7 mouse cellular contexts compared by ENCODE assay signal in genomic region chr9:90113651-90114566, GRCm38 (mm10). TPM values are rescaled to one million over a fixed set of nuclear protein-coding genes. Genes with fewer than 3 reads are reported as not detected.
DNase-seq lines count a peak whose midpoint lies in the region; ATAC-seq lines count a peak whose summit lies in the region.

No protein-coding gene starts in this region.

- peak overlapping the region; percentile 72 for H3K4me2 ChIP-seq in embryonic facial prominence, embryonic 11.5 days (ENCODE audit: low read depth, low read length)
- H3K4me2 ChIP-seq in limb, embryonic 11.5 days (ENCODE audit: low read depth, severe bottlenecking), result peak overlapping the region; percentile 71
- H3K4me2 ChIP-seq in midbrain, embryonic 14.5 days (ENCODE audit: low read length), result peak overlapping the region; percentile 84

- peak overlapping the region; percentile 94 for H3K4me3 ChIP-seq in embryonic facial prominence, embryonic 11.5 days (ENCODE audit: low read depth, low read length)
- peak overlapping the region; percentile 82 for H3K4me3 ChIP-seq in limb, embryonic 11.5 days (ENCODE audit: low read depth, low read length)
- peak overlapping the region; percentile 88 for H3K4me3 ChIP-seq in midbrain, embryonic 14.5 days (replicated peaks; ENCODE audit: low read depth, low read length)

- peak overlapping the region; percentile 98 for H3K9ac ChIP-seq in embryonic facial prominence, embryonic 11.5 days (replicated peaks; ENCODE audit: low read length)
- H3K9ac ChIP-seq in limb, embryonic 11.5 days (ENCODE audit: low read length), result peak overlapping the region; percentile 99
- H3K9ac ChIP-seq in midbrain, embryonic 14.5 days (replicated peaks; ENCODE audit: low read length), result peak overlapping the region; percentile 98

- H3K27me3 ChIP-seq in embryonic facial prominence, embryonic 11.5 days (ENCODE audit: control insufficient read depth, insufficient read depth, low read length), result no peaks in the 10 kb centered on the region
- H3K27me3 ChIP-seq in limb, embryonic 11.5 days (ENCODE audit: control insufficient read depth, insufficient read depth, low read length), result no peaks in the 10 kb centered on the region
- H3K27me3 ChIP-seq in midbrain, embryonic 14.5 days (ENCODE audit: control insufficient read depth, insufficient read depth, low read length), result no peaks in the 10 kb centered on the region

- under 1% methylated on average over 82 of the region's 82 CpGs for WGBS in embryonic facial prominence, embryonic 11.5 days
- under 1% methylated on average over 78 of the region's 82 CpGs for WGBS in limb, embryonic 11.5 days
- under 1% methylated on average over 82 of the region's 82 CpGs for WGBS in midbrain, embryonic 14.5 days

- peak; percentile 74 for ATAC-seq in embryonic facial prominence, embryonic 11.5 days (replicated peaks; ENCODE audit: insufficient number of reproducible peaks, low FRiP score, low TSS enrichment, low read depth)
- ATAC-seq in granulocyte monocyte progenitor cell, adult 5-6 weeks (replicated peaks; ENCODE audit: poor library complexity, severe bottlenecking), result peak; percentile 74
- ATAC-seq in limb, embryonic 11.5 days (ENCODE audit: insufficient number of reproducible peaks, low FRiP score, low TSS enrichment, low read depth), result peak; percentile 63
- ATAC-seq in midbrain, embryonic 14.5 days (ENCODE audit: low FRiP score, low TSS enrichment), result peak; percentile 72

- no peaks in the 10 kb centered on the region for H3K9me3 ChIP-seq in embryonic facial prominence, embryonic 11.5 days (replicated peaks; ENCODE audit: control insufficient read depth, low read length)
- H3K9me3 ChIP-seq in limb, embryonic 11.5 days (ENCODE audit: control insufficient read depth, low read length), result no peaks in the 10 kb centered on the region
- H3K9me3 ChIP-seq in midbrain, embryonic 14.5 days (ENCODE audit: control insufficient read depth, low read length), result no peaks in the 10 kb centered on the region

- no peaks in the 10 kb centered on the region for H3K36me3 ChIP-seq in embryonic facial prominence, embryonic 11.5 days (replicated peaks; ENCODE audit: control insufficient read depth, insufficient read depth, low read depth, low read length)
- no peaks in the 10 kb centered on the region; the same call in 1 of the 2 replicates for H3K36me3 ChIP-seq in limb, embryonic 11.5 days (ENCODE audit: control insufficient read depth, insufficient read depth, low read length)
- peaks cover 3% of the 10 kb centered on the region; the same call in 1 of the 2 replicates for H3K36me3 ChIP-seq in midbrain, embryonic 14.5 days (ENCODE audit: control insufficient read depth, insufficient read depth, low read length)

- peak; percentile 93 for DNase-seq in adrenal gland, postnatal 14 days
- peak; percentile 88 for DNase-seq in embryonic facial prominence, embryonic 11.5 days (ENCODE audit: low spot score)
- peak; percentile 94 for DNase-seq in kidney, adult 18-20 months
- peak; percentile 90 for DNase-seq in limb, embryonic 11.5 days (ENCODE audit: low spot score)
- peak; percentile 93 for DNase-seq in midbrain, embryonic 14.5 days
- DNase-seq in spleen, adult 18-20 months, result peak; percentile 89

- no peaks in the 10 kb centered on the region for H3K4me1 ChIP-seq in embryonic facial prominence, embryonic 11.5 days (ENCODE audit: control insufficient read depth, insufficient read depth, low read length)
- no peaks in the 10 kb centered on the region for H3K4me1 ChIP-seq in limb, embryonic 11.5 days (ENCODE audit: control insufficient read depth, insufficient read depth, low read length)
- peaks cover 17% of the 10 kb centered on the region for H3K4me1 ChIP-seq in midbrain, embryonic 14.5 days (ENCODE audit: control insufficient read depth, insufficient read depth, low read length)

- H3K27ac ChIP-seq in embryonic facial prominence, embryonic 11.5 days (replicated peaks; ENCODE audit: low read depth, low read length), result peak overlapping the region; percentile 97
- H3K27ac ChIP-seq in limb, embryonic 11.5 days (replicated peaks; ENCODE audit: low read depth, low read length), result peak overlapping the region; percentile 95
- peak overlapping the region; percentile 99 for H3K27ac ChIP-seq in midbrain, embryonic 14.5 days (replicated peaks; ENCODE audit: low read depth, low read length)

RNA-seq across cellular contexts. Expression of gene Morf4l1, which starts 0.7 kb away (rescaled TPM):
- total RNA-seq in adrenal gland, postnatal 14 days (2021), result 268 and 288 TPM in 2 replicates
- polyA plus RNA-seq in embryonic facial prominence, embryonic 11.5 days (2014; fragmentation: Nextera tagmentation; extraction: Ambion mirVana), result 527 and 556 TPM in 2 replicates
- total RNA-seq in granulocyte monocyte progenitor cell, adult 5-6 weeks (2014; fragmentation: Nextera tagmentation), result 319 and 364 TPM in 2 replicates
- total RNA-seq in granulocyte monocyte progenitor cell, adult 5-6 weeks (2017), result 210 and 242 TPM in 2 replicates
- 470 and 473 TPM in 2 replicates for polyA plus RNA-seq in limb, embryonic 11.5 days (2014; fragmentation: Nextera tagmentation; extraction: Ambion mirVana)
- polyA plus RNA-seq in midbrain, embryonic 14.5 days (2014; fragmentation: Nextera tagmentation; extraction: Ambion mirVana), result 616 and 659 TPM in 2 replicates

RNA-seq across cellular contexts. Expression of gene Adamts7, which starts 49.0 kb away (rescaled TPM):
- 8.6 and 9.0 TPM in 2 replicates for total RNA-seq in adrenal gland, postnatal 14 days (2021)
- polyA plus RNA-seq in embryonic facial prominence, embryonic 11.5 days (2014; fragmentation: Nextera tagmentation; extraction: Ambion mirVana), result 8.4 and 9.4 TPM in 2 replicates
- total RNA-seq in granulocyte monocyte progenitor cell, adult 5-6 weeks (2014; fragmentation: Nextera tagmentation), result 2.4 TPM in 1 of 2 replicates, not detected in the other
- total RNA-seq in granulocyte monocyte progenitor cell, adult 5-6 weeks (2017), result 0.21 TPM in 1 of 2 replicates, not detected in the other
- polyA plus RNA-seq in limb, embryonic 11.5 days (2014; fragmentation: Nextera tagmentation; extraction: Ambion mirVana), result 12.7 and 14.3 TPM in 2 replicates
- polyA plus RNA-seq in midbrain, embryonic 14.5 days (2014; fragmentation: Nextera tagmentation; extraction: Ambion mirVana), result 8.1 and 10.7 TPM in 2 replicates

RNA-seq across cellular contexts. Expression of gene Ctsh, which starts 60.0 kb away (rescaled TPM):
- total RNA-seq in adrenal gland, postnatal 14 days (2021), result 103 and 106 TPM in 2 replicates
- polyA plus RNA-seq in embryonic facial prominence, embryonic 11.5 days (2014; fragmentation: Nextera tagmentation; extraction: Ambion mirVana), result 8.9 and 11.8 TPM in 2 replicates
- 131 and 141 TPM in 2 replicates for total RNA-seq in granulocyte monocyte progenitor cell, adult 5-6 weeks (2014; fragmentation: Nextera tagmentation)
- 53.6 and 57.1 TPM in 2 replicates for total RNA-seq in granulocyte monocyte progenitor cell, adult 5-6 weeks (2017)
- 8.2 and 12.2 TPM in 2 replicates for polyA plus RNA-seq in limb, embryonic 11.5 days (2014; fragmentation: Nextera tagmentation; extraction: Ambion mirVana)
- 8.6 and 20.9 TPM in 2 replicates for polyA plus RNA-seq in midbrain, embryonic 14.5 days (2014; fragmentation: Nextera tagmentation; extraction: Ambion mirVana)

Comparison
In these comparisons a context has a peak if more than half of its experiments do, and no peak if none do; other contexts are left out.
1. Peak in every context shown above with its lines: DNase-seq, ATAC-seq, H3K4me3 ChIP-seq and H3K27ac ChIP-seq.